Comparison of ENCODE assay signal across 21 mouse cellular contexts in the genomic region with DNA sequence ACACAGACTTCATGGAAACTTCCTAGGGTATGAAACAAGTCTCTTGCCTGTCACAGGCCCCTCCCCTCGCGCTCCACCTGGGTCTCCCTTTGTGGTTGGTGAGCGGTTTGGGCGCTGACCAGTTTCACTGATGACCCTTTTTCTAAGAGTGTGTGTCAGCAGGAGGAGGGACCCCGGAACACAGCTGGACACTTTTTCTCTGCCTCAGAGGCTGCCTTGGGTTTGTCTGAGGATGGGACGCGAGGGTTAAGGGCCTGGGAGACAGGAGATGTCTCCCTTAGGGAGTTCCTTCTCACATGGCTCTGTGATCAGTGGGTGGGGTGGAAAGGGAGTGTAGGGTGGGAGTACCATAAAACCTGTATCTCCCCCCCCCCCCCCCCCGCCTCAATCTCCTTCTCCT.
DNase-seq lines count a peak whose midpoint lies in the region; ATAC-seq and TF ChIP-seq lines count a peak whose summit lies in the region.
"Had no signal": no experiment of that assay in that cellular context is flagged by ENCODE, and none has a peak within 500 bp of the region (broad histone marks: within the 10 kb centered on the region; RNA-seq: fewer than 3 reads in every experiment).

No protein-coding gene starts in this region.

- no peak for DNase-seq in forebrain, embryonic 10.5 days (ENCODE audit: extremely low spot score, low spot score)
- no peak for DNase-seq in midbrain, embryonic 10.5 days (ENCODE audit: low spot score)
- no peak for DNase-seq in midbrain, postnatal 0 days (ENCODE audit: low spot score)
- DNase-seq in limb, embryonic 11.5 days (ENCODE audit: low spot score), result no peak
- DNase-seq in embryo, embryonic 11 days, result no peak
- DNase-seq in left cerebral cortex, postnatal 4 days, result no peak
- DNase-seq: adrenal gland, postnatal 14 days; heart, adult 18-20 months; kidney, postnatal 25 days; layer of hippocampus, adult 9-11 months; lung, postnatal 10 days; thymus, postnatal 4 days had no signal

- no peak overlapping the region for H3K4me3 ChIP-seq in forebrain, embryonic 10.5 days
- no peak overlapping the region for H3K4me3 ChIP-seq in forebrain, embryonic 15.5 days
- H3K4me3 ChIP-seq in midbrain, embryonic 10.5 days, result no peak overlapping the region
- H3K4me3 ChIP-seq in midbrain, postnatal 0 days (ENCODE audit: low read depth, low read length), result no peak overlapping the region
- no peak overlapping the region for H3K4me3 ChIP-seq in limb, embryonic 11.5 days (ENCODE audit: low read depth, low read length)
- no peak overlapping the region for H3K4me3 ChIP-seq in stomach, embryonic 16.5 days (replicated peaks; ENCODE audit: low read length)
- H3K4me3 ChIP-seq: hindbrain, embryonic 13.5 days; liver, embryonic 15.5 days; neural tube, embryonic 12.5 days had no signal

- intact Hi-C loops in left cerebral cortex, postnatal 4 days (cut with DNase I), result no loop called here

- peaks cover 52% of the 10 kb centered on the region for H3K27me3 ChIP-seq in forebrain, embryonic 10.5 days (ENCODE audit: poor library complexity, severe bottlenecking)
- H3K27me3 ChIP-seq in forebrain, embryonic 15.5 days, result no peaks in the 10 kb centered on the region
- peaks cover 20% of the 10 kb centered on the region for H3K27me3 ChIP-seq in midbrain, embryonic 10.5 days (ENCODE audit: low read depth, poor library complexity, severe bottlenecking)
- no peaks in the 10 kb centered on the region for H3K27me3 ChIP-seq in midbrain, postnatal 0 days (ENCODE audit: insufficient read depth, low read length)
- no peaks in the 10 kb centered on the region for H3K27me3 ChIP-seq in limb, embryonic 11.5 days (ENCODE audit: control insufficient read depth, insufficient read depth, low read length)
- H3K27me3 ChIP-seq in stomach, embryonic 16.5 days (ENCODE audit: control insufficient read depth, insufficient read depth, low read length), result no peaks in the 10 kb centered on the region
- H3K27me3 ChIP-seq: hindbrain, embryonic 13.5 days; liver, embryonic 15.5 days; neural tube, embryonic 12.5 days; Patski had no signal

- H3K4me1 ChIP-seq in forebrain, embryonic 10.5 days, result peaks cover 53% of the 10 kb centered on the region
- H3K4me1 ChIP-seq in forebrain, embryonic 15.5 days, result peaks cover 13% of the 10 kb centered on the region
- H3K4me1 ChIP-seq in midbrain, embryonic 10.5 days, result peaks cover 48% of the 10 kb centered on the region
- H3K4me1 ChIP-seq in midbrain, postnatal 0 days (ENCODE audit: insufficient read depth, low read length), result no peaks in the 10 kb centered on the region
- H3K4me1 ChIP-seq in limb, embryonic 11.5 days (ENCODE audit: control insufficient read depth, insufficient read depth, low read length), result peaks cover 44% of the 10 kb centered on the region
- H3K4me1 ChIP-seq in stomach, embryonic 16.5 days (ENCODE audit: control insufficient read depth, insufficient read depth, low read length), result peaks cover 47% of the 10 kb centered on the region

- H3K36me3 ChIP-seq in forebrain, embryonic 10.5 days (replicated peaks), result no peaks in the 10 kb centered on the region
- H3K36me3 ChIP-seq in forebrain, embryonic 15.5 days, result no peaks in the 10 kb centered on the region
- H3K36me3 ChIP-seq in midbrain, embryonic 10.5 days, result no peaks in the 10 kb centered on the region
- no peaks in the 10 kb centered on the region for H3K36me3 ChIP-seq in midbrain, postnatal 0 days (ENCODE audit: insufficient read depth, low read length)
- H3K36me3 ChIP-seq in limb, embryonic 11.5 days (ENCODE audit: control insufficient read depth, insufficient read depth, low read length), result no peaks in the 10 kb centered on the region
- H3K36me3 ChIP-seq in stomach, embryonic 16.5 days (ENCODE audit: control insufficient read depth, insufficient read depth, low read length), result no peaks in the 10 kb centered on the region
- H3K36me3 ChIP-seq: hindbrain, embryonic 13.5 days; liver, embryonic 15.5 days; neural tube, embryonic 12.5 days had no signal

- ATAC-seq in forebrain, embryonic 15.5 days (replicated peaks), result no peak
- no peak for ATAC-seq in midbrain, postnatal 0 days (ENCODE audit: low FRiP score)
- no peak for ATAC-seq in limb, embryonic 11.5 days (ENCODE audit: insufficient number of reproducible peaks, low FRiP score, low TSS enrichment, low read depth)
- no peak for ATAC-seq in stomach, embryonic 16.5 days (ENCODE audit: insufficient read depth, low FRiP score)
- ATAC-seq: activated CD4-positive, CD25-positive, alpha-beta regulatory T cell, adult 4 months; intestine, postnatal 0 days; midbrain, embryonic 16.5 days had no signal

- H3K4me2 ChIP-seq in forebrain, embryonic 15.5 days (replicated peaks), result no peak overlapping the region
- H3K4me2 ChIP-seq in midbrain, postnatal 0 days (ENCODE audit: low read depth, low read length, poor library complexity, severe bottlenecking), result no peak overlapping the region
- no peak overlapping the region for H3K4me2 ChIP-seq in limb, embryonic 11.5 days (ENCODE audit: low read depth, severe bottlenecking)
- no peak overlapping the region for H3K4me2 ChIP-seq in stomach, embryonic 16.5 days (ENCODE audit: low read depth, low read length)
- H3K4me2 ChIP-seq: hindbrain, embryonic 13.5 days; liver, embryonic 15.5 days; neural tube, embryonic 12.5 days had no signal

- TF ChIP-seq CTCF in midbrain, postnatal 0 days (IDR thresholded peaks at IDR 0.05), result no peak

- H3K27ac ChIP-seq in forebrain, embryonic 10.5 days, result 0 out of 2 replicates have a peak overlapping the region, but pooled peaks have one; percentile 81
- H3K27ac ChIP-seq in forebrain, embryonic 15.5 days (replicated peaks), result no peak overlapping the region
- H3K27ac ChIP-seq in midbrain, embryonic 10.5 days (replicated peaks), result 0 out of 2 replicates have a peak overlapping the region, but pooled peaks have one; percentile 69
- H3K27ac ChIP-seq in midbrain, postnatal 0 days (ENCODE audit: low read depth, low read length), result no peak overlapping the region
- H3K27ac ChIP-seq in limb, embryonic 11.5 days (replicated peaks; ENCODE audit: low read depth, low read length), result peak overlapping the region; percentile 95
- peak overlapping the region; percentile 21; the same call in 1 of the 2 replicates for H3K27ac ChIP-seq in stomach, embryonic 16.5 days (ENCODE audit: low read length)
- H3K27ac ChIP-seq: hindbrain, embryonic 13.5 days; liver, embryonic 15.5 days; neural tube, embryonic 12.5 days had no signal

- H3K9me3 ChIP-seq in forebrain, embryonic 10.5 days, result no peaks in the 10 kb centered on the region; the same call in 1 of the 2 replicates
- no peaks in the 10 kb centered on the region for H3K9me3 ChIP-seq in forebrain, embryonic 15.5 days
- H3K9me3 ChIP-seq in midbrain, embryonic 10.5 days (replicated peaks), result no peaks in the 10 kb centered on the region; the same call in 1 of the 2 replicates
- no peaks in the 10 kb centered on the region for H3K9me3 ChIP-seq in midbrain, postnatal 0 days (ENCODE audit: low read length)
- H3K9me3 ChIP-seq in limb, embryonic 11.5 days (ENCODE audit: control insufficient read depth, low read length), result no peaks in the 10 kb centered on the region
- no peaks in the 10 kb centered on the region for H3K9me3 ChIP-seq in stomach, embryonic 16.5 days (replicated peaks; ENCODE audit: control insufficient read depth, low read length)
- H3K9me3 ChIP-seq: hindbrain, embryonic 13.5 days; liver, embryonic 15.5 days had no signal

- no peak overlapping the region for H3K9ac ChIP-seq in forebrain, embryonic 15.5 days (replicated peaks)
- H3K9ac ChIP-seq in midbrain, postnatal 0 days (replicated peaks; ENCODE audit: low read length, poor library complexity, severe bottlenecking), result no peak overlapping the region
- 0 out of 2 replicates have a peak overlapping the region, but pooled peaks have one; percentile 12 for H3K9ac ChIP-seq in limb, embryonic 11.5 days (ENCODE audit: low read length)
- 0 out of 2 replicates have a peak overlapping the region, but pooled peaks have one; percentile 20 for H3K9ac ChIP-seq in stomach, embryonic 16.5 days (ENCODE audit: low read length)
- H3K9ac ChIP-seq: hindbrain, embryonic 13.5 days; liver, embryonic 15.5 days; neural tube, embryonic 12.5 days had no signal

- WGBS in forebrain, embryonic 10.5 days, result 71% methylated on average over 8 of the region's 8 CpGs
- WGBS in forebrain, embryonic 15.5 days, result 75% methylated on average over 8 of the region's 8 CpGs
- 70% methylated on average over 7 of the region's 8 CpGs for WGBS in midbrain, embryonic 10.5 days
- 81% methylated on average over 7 of the region's 8 CpGs for WGBS in midbrain, postnatal 0 days
- 64% methylated on average over 7 of the region's 8 CpGs for WGBS in limb, embryonic 11.5 days
- 63% methylated on average over 7 of the region's 8 CpGs for WGBS in stomach, embryonic 16.5 days

Comparison
In these comparisons a context has a peak if more than half of its experiments do, and no peak if none do; other contexts are left out.
1. H3K27ac ChIP-seq: peak in forebrain, embryonic 10.5 days (single experiment), midbrain, embryonic 10.5 days (single experiment), limb, embryonic 11.5 days (single experiment) and stomach, embryonic 16.5 days (single experiment); none in forebrain, embryonic 15.5 days (single experiment) and midbrain, postnatal 0 days (single experiment).
2. H3K9ac ChIP-seq: peak in limb, embryonic 11.5 days (single experiment) and stomach, embryonic 16.5 days (single experiment); none in forebrain, embryonic 15.5 days (single experiment) and midbrain, postnatal 0 days (single experiment).